Mouse (Mus musculus) stomach, embryonic 14.5 days (tissue): ENCODE results near the gene Ccdc73. TPM values are rescaled to one million over a fixed set of nuclear protein-coding genes. Genes with fewer than 3 reads are reported as not detected.

Source experiments
- polyA plus RNA-seq: library from polyadenylated mRNA; unstranded; fragments of >200 nt; fragmentation: Nextera tagmentation; extraction: Ambion mirVana; gene quantifications from 2 replicates; pipeline ENCODE4 v1.2.1, GENCODE M21; 2014

Ccdc73 gene
- polyA plus RNA-seq, 1 experiment from 2014 or later, result 9.2 TPM

Other genes starting within 250 kb of the Ccdc73 start
- 46.1 and 55.2 TPM in 2 replicates for gene Tcp11l1, start 155.6 kb upstream of the Ccdc73 start, polyA plus RNA-seq
- not detected in 2 replicates for gene Pin1rt1, start 151.4 kb upstream of the Ccdc73 start, polyA plus RNA-seq
- 10.7 and 11.3 TPM in 2 replicates for gene Depdc7, start 124.9 kb upstream of the Ccdc73 start, polyA plus RNA-seq
- 18.9 and 19.7 TPM in 2 replicates for gene Qser1, start 51.0 kb upstream of the Ccdc73 start, polyA plus RNA-seq
- gene Prrg4, start 17.9 kb upstream of the Ccdc73 start, polyA plus RNA-seq, result 6.5 and 6.6 TPM in 2 replicates
- gene Eif3m, start 149.3 kb downstream of the Ccdc73 start, polyA plus RNA-seq, result 300 and 304 TPM in 2 replicates
- gene Gm11060, start 224.2 kb downstream of the Ccdc73 start, polyA plus RNA-seq, result not detected in 2 replicates